Mouse (Mus musculus): ENCODE data around the gene Slc2a9.

Gene Slc2a9

GRCm38 (mm10) chr5:38372369-38372768 is 130.6 kb downstream of the Slc2a9 start:
- no peak for DNase-seq (ENCODE audit: low spot score)

GRCm38 (mm10) chr5:38371308-38371707 is 131.6 kb downstream of the Slc2a9 start:
- DNase-seq (ENCODE audit: low spot score): no peak

- DNase-seq (ENCODE audit: low spot score): peak; percentile 32
These were observed 136.1 kb downstream of the Slc2a9 start for GRCm38 (mm10) chr5:38366650-38367470.

- DNase-seq (ENCODE audit: low spot score): peak; percentile 25
These were observed 137.4 kb downstream of the Slc2a9 start for GRCm38 (mm10) chr5:38365521-38365920.

GRCm38 (mm10) chr5:38364396-38364795 is 138.5 kb downstream of the Slc2a9 start:
- no peak for DNase-seq (ENCODE audit: low spot score)

- DNase-seq (ENCODE audit: low spot score): no peak
These were observed 143.2 kb downstream of the Slc2a9 start for GRCm38 (mm10) chr5:38359716-38360115.

GRCm38 (mm10) chr5:38356927-38357326 is 146.0 kb downstream of the Slc2a9 start:
- DNase-seq (ENCODE audit: low spot score): no peak

- peak; percentile 35 for DNase-seq (ENCODE audit: low spot score)
These were observed 152.5 kb downstream of the Slc2a9 start for GRCm38 (mm10) chr5:38350351-38350929.

GRCm38 (mm10) chr5:38346646-38347432 is 156.1 kb downstream of the Slc2a9 start:
- DNase-seq (ENCODE audit: low spot score): peak; percentile 56

- no peak for DNase-seq (ENCODE audit: low spot score)
These were observed 159.8 kb downstream of the Slc2a9 start for GRCm38 (mm10) chr5:38343101-38343500.

GRCm38 (mm10) chr5:38334582-38334981 is 168.4 kb downstream of the Slc2a9 start:
- DNase-seq (ENCODE audit: low spot score): no peak

- no peak for DNase-seq (ENCODE audit: low spot score)
These were observed 169.6 kb downstream of the Slc2a9 start for GRCm38 (mm10) chr5:38333381-38333780.

GRCm38 (mm10) chr5:38318966-38319786 is 183.8 kb downstream of the Slc2a9 start, which contains the start of gene Drd5:
Drd5 (plus strand) TSS chr5:38319367.
- DNase-seq (ENCODE audit: low spot score): peak; percentile 18

GRCm38 (mm10) chr5:38309795-38310194 is 193.1 kb downstream of the Slc2a9 start:
- DNase-seq (ENCODE audit: low spot score): no peak

- peak; percentile 81 for DNase-seq (ENCODE audit: low spot score)
These were observed 194.1 kb downstream of the Slc2a9 start for GRCm38 (mm10) chr5:38308873-38309272.

- DNase-seq (ENCODE audit: low spot score): peak; percentile 92
These were observed 195.5 kb downstream of the Slc2a9 start for GRCm38 (mm10) chr5:38307255-38308101.

GRCm38 (mm10) chr5:38305241-38305640 is 197.7 kb downstream of the Slc2a9 start:
- DNase-seq (ENCODE audit: low spot score): no peak

GRCm38 (mm10) chr5:38302651-38303050 is 200.3 kb downstream of the Slc2a9 start:
- DNase-seq (ENCODE audit: low spot score): no peak

- DNase-seq (ENCODE audit: low spot score): no peak
These were observed 201.1 kb downstream of the Slc2a9 start for GRCm38 (mm10) chr5:38301761-38302411.

Data from retina, embryonic 14.5 days (tissue).